Mouse (Mus musculus) embryo, embryonic 11.5 days (tissue): ENCODE results near the gene Barx1.

Experiments
- DNase-seq: peaks from one replicate; pipeline ENCODE4 v3.0.0-alpha.2; 2012; ENCODE audit warnings: low read depth, low spot score

Barx1 gene

DNA sequence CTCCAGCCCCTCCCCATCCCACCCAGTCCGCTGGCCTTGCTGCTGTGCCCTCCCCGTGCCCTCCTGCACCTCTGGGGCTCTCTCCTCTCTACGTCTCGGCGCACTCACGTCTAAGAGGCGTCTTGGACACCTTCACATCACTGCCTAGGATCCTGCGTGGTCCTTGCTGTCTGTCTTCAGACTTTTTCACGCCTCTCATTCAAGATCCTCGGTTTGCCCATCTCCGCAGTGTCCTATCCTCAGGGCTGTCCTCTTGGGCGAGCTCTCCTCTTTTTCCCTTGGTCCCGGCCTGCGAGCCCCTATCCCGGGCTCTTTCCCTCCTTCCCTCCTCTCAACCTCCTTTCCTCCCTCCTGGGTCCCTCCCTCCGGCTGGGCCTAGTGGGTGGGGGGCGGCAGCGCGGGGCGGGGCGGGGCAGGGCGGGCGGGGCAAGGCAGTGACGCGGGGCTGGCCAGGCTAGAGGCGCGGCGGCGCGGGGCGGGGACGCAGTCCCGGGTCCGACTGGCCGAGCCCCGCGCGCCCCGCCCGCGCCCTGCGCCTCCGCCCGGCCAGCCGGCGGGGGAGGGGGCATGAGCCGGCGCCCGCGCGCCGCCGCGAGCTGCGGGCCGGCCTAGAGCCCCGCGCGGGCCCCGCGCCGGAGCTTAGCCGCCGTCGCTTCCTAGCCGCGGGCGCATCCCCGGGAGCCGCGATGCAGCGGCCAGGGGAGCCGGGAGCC is at the start of gene Barx1:
Gene Barx1, plus strand, starts transcription at position 568 of the 713 bp plus-strand sequence.
- no peak for DNase-seq

DNA sequence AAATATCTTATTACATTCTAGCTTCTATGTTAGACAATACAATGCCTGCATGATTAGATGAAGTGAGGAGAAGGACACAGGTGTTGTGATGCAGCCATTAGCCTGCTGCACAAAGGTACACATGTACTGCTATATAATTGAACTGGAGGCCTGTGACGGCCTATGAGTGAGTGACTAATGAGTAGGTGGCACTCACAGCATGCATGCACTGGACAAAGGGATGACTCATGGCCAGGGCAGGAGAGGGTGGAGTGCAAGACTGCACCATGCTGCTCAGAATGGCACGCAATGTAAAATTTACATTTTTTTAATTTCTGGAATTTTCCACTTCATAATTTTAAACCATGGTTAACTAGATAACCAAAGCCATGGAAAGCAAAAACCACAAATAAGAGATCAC is 48.3 kb upstream of the Barx1 start:
- DNase-seq = no peak

DNA sequence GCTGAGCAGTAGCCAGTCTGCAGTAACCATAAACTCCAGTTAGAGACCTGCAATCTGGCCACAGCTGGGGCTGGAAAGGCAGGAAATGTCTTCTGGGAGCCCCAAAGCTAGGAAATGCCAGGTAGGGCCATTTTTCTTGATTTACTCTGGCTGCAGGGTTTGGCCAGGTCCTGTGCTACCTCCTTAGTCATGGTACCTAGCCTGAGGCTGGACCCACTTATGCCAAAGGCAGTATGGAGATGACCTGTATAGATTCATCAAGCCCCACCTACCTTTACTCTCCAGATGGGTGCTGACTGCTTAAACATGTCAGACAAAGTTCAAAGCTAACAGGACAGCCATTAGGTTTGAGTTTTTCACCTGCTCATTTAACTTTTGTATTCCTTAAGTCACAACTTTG is 45.0 kb upstream of the Barx1 start:
- DNase-seq = no peak

DNA sequence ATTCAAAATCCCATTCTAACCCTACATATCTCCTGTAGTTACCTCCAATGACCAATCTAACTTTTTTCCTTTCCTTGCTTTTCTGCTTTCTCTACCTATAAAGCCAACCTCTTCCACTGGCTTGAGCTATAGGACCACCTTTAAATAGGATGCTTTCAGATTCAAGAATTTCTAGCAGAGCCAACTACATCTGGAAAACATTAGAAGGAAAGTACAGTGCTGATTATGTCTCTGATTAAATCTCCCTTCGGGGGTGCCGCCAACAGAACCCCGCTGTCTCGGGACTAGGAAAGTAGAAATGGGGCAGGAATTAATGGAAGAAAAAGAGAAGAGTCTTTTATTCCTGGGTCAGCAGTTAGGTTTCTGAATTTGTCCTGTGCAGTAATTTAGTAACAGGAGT is 43.9 kb upstream of the Barx1 start:
- no peak for DNase-seq

DNA sequence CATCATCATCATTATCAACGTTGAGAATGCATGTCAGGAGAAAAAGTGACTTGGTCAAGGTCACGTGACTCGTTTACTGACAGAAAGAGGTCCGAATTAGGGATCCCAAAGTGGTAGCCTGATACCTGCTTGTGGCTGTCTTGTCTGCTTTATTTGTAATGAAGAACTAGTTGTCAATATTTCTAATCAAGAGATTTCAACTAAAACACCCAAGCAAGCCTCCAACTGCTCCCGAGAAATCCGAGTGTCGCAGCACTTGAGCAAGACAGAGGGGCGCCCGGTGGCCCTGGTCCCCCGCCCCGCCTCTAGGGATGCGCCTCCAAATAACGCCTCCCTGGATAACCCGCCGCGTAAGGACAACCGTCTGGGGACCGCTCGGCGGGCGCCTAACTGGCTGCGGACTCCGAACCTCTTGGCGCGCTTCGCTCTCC is 37.8 kb upstream of the Barx1 start:
- no peak for DNase-seq

DNA sequence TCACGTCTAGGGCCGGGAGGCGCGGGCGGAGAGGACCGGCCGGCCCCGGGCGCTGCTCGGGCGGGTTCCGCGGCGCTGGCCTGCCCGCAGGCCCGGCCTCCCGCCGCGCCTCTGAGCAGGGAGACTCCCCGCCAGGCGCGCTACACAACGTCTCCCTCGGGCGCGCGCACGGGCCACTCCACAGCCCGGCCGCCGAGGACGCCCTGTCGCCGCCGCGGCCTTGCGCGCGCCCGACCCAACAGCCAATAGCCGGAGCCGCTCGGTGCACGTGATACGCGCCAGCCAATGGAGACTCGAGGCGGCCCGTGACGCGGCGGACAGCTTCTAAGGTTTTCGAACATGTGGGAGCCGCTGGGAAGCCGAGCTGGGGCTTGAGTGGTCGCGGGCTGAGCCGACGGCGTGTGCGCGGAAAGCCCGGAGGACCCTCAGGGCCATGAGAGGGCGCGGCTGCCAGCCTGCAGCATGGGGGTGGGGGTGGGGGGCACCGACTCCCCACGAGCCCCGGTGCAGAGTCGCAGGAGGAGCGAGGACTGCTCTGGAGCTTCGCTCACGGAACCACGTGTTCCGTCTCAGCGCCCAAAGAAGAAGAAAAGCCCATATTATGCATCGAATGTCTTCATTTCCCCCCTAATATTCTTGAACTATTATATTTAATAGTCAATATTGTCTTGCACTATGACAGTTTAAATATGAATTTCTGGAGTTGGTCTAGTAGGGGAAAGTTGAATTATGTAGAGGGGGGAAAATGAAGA is 37.2 kb upstream of the Barx1 start, which contains the start of gene Ptpdc1:
Gene Ptpdc1, minus strand, starts transcription at position 232 of the 752 bp plus-strand sequence.
- peak; percentile 89 for DNase-seq

DNA sequence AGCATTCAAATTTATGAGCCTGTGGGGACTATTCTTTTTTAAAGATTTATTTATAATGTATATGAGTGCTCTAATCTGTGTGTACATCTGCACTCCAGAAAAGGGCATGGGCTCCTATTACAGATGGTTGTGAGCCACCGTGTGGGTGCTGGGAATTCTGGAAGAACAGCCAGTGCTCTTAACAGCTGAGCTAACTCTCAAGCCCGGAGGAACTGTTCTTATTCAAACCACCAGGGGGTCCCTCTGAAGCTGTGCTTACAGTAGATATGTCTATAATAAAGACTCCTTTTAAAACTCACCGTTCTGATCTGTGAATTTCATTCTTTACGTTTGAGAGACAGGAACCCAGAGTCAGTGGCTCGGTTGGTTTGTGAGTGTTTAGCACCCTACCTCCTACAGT is 31.1 kb upstream of the Barx1 start:
- DNase-seq = no peak

DNA sequence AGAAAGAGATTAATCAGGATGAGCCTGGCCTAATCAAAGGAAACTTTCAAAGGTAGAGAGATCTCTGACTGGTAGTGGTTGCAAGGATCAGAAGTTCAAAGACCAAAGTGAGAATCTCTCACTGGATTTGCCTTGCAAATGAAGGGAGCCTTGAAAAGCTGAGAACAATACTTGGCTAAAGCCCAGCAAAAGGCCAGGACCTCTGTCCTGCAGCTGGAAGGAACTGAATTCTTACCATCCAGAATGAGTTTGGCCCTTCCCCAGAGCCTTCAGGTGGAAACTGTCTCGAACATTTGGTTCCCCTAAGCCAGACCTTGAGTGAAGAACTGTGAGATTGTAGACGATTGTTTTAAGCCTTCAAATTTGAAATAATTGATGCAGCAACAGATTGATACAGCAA is 25.1 kb upstream of the Barx1 start:
- DNase-seq = no peak

DNA sequence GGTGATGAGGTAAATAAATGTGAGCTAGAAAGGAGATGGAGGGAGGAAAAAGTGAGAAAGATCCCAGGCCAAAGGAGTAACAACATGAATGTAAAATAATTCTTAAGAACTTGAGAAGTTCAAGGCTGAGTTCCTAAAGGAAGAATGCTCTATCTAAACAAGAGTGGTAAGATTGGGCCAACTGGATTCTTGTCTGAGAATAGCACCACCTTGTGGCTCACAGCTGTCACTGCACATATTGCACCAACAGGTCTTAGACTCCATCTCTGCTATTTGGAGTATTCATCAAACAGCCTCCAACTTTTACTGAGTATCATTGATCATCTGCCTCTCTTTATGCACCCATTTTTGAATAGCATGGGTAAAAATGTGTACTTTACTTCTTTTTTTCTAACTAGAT is 23.2 kb upstream of the Barx1 start:
- no peak for DNase-seq

DNA sequence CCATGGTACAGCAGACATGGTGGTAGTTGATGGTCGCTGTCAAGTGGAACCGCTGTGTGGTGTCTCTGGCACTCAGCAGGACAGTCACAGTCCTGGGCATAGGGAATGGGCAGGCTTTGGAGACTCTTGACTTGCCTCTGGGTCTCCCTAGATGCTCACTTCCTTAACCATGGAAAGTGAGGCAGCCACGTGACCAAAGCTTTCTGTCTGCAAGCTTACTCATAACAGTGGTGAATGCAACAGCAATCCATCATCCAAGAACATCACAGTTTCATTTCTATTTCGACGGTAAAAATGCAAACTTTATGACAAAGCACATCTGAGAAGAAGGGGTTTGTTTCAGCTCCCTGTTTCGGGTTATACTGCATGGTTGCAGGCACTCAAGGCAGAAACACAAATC is 19.7 kb upstream of the Barx1 start:
- DNase-seq = no peak

DNA sequence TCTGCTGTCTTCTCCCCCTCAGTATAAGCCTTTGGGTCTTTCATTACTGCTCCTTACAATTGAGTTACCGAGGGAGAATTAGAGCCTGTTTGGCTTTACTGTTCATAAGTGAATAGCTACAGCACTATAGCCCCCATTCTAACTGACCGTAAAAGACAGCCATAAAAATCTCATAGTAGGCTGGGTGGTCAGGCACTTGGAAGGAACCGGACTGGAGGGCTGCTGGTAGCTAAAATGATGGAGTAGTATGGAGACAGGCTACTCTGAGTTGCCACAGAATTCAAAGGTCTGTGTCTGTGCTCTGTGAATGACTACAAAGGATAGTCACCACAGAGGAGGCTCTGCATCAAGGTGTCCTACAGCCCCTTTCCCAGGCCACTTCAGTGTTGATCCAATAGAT is 18.8 kb upstream of the Barx1 start:
- DNase-seq = no peak

DNA sequence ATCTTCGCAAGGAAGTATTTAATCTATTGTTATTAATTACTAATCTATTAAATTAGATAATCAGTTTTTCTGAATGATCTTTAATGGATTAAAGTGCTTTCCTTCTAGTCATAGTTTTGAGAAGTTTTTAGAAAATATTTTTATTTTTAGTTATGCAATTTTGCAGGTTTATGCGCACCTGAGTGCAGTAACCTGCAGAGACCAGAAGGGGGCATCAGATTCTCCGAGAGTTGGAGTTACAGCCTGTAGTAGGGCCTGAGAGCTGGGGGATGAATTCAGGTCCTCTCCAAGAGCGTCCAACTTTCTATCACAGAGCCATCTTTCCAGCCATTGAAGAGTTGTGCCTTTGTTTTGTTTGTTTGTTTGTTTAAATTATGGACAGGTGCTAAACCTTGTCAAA is 16.1 kb upstream of the Barx1 start:
- DNase-seq = no peak

DNA sequence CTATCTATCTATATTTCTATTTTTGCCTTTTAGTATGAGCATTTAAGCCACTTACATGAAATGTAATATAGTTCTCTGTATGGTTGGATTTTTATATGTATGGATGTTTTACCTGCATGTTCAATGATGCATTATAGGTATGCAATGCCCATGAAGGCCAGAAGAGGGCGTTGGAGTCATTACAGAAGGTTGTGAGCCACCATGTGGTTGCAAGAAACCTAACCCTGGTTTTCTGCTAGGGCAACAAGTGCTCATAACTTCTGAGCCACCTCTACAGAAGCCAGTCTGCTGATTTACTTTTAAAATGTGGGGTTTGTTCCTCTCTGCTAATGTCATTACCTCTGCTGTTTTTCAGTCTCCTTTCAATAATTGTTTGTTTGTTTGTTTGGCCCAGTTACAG is 12.2 kb upstream of the Barx1 start:
- no peak for DNase-seq

DNA sequence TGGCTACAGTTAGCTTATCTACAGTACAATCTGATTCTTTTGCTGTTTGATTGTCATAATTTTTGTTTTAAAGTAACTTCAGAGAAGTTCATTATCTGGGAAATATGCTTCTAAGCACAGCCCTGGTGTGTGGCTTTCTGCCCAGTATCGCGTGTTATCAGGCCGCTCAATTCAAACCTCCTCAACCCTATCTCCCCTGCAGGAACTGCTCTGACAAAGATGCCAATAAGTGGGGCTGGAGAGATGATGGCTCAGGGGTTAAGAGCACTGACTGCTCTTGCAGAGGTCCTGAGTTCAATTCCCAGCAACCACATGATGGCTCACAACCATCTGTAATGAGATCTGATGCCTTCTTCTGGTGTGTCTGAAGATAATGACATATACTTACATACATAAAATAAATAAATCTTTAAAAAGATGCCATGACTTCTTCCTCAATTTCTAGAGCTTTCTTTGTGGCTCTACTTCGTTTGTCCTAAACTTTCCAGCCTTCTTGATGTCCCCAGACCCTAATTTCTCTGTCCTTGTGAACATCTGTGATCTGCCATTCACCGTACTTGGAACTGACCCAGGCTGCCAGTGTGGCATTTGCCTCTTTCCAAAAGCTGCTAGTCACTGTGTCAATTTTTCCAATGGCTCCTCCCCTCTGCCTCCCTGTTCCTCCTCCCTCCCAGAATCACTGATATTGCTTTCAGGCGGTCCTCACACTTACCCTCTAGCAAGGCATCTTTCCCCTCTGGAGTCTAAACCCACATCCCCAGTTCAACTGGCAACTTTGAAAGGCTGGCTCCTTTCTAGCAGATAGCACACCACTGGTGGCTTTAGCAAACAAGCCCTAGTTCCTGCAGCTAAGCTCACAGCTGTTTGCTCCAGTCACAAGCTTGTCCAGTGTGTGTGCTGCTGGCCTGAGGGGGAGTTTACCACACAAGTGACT is 11.4 kb upstream of the Barx1 start:
- no peak for DNase-seq

DNA sequence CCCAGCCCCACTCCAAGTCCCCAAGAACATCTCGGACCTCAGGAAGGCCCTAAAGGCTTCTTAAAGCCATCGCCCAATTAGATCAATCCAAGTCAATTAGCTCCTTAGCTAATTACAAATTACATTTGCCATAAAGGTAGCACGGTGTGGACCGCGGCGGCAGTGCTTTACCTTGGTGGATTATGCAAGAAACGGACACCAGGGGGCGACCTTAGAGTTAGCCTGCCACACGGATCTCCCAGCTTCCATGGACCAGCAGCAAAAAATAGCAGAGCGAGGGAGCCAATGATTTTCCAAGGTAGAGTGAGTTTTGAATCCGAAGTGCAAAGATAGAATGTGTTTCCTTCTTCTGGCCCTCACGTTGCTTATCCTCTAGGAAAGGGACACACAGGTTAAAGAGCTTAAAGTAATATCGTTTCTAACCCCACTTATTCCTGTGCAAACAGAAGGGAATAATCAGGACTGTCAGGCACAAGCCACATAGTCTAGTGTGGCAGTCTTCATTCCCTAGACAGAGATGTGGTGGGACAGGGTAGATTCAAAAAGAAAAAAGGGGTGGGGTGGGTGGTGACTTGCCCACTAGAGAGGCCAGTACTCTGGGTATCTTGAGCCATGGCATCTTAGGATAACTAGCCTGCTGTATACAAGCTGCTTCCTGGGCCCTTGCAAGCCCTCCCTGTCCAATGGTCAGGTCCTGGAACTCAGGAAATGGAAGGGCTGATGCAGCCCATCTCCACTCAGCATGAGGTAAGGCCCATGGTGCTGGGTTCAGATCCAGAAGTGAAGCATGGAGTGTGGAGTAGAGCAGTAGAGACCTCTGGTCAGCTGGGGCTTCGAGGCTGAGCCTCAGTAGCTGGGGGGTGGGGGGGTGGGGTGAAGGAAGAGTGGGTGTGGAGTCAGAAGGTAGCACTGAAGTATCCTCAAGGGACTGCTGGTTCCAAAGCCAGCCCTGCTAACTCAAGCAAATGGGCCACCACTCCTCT is 8.7 kb upstream of the Barx1 start:
- DNase-seq = no peak

DNA sequence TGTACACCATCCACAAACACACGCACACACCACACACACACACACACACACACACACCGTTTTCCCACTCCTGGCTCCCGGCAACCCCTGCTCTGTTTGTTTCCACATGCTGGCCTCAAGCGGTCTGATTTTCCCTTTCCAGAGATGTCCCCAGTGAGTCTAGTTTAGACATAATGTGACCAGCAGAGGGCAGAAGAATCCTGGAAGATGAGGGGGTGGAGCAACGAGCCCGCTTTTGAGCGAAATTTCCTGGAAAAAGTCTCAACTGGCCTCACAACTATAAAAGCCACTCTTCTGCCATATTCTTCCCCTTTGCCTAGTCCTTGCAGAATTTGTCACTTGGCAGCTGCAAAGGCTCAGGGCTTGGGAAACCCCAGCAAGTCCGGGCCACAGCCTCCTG is 7.2 kb upstream of the Barx1 start:
- DNase-seq = peak; percentile 74

DNA sequence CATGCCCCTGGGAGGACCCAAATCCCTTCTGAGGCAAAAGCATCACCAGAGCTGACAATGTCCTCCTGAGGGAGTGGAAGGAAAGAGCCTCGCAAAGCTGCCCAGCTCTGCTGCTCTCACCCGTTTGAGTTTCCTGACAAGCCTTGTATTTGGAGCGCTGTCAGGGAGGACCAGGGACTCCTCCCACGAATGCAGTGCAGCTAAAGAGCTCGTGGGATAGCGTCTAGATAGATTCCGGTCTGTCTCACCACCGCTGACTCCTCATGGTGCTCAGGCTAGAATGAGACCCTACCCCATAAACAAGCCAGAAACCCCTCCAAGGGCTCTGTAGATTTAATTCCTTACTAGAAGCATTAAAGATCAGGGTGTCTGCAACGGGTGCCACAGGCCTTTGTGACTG is 5.0 kb upstream of the Barx1 start:
- no peak for DNase-seq

DNA sequence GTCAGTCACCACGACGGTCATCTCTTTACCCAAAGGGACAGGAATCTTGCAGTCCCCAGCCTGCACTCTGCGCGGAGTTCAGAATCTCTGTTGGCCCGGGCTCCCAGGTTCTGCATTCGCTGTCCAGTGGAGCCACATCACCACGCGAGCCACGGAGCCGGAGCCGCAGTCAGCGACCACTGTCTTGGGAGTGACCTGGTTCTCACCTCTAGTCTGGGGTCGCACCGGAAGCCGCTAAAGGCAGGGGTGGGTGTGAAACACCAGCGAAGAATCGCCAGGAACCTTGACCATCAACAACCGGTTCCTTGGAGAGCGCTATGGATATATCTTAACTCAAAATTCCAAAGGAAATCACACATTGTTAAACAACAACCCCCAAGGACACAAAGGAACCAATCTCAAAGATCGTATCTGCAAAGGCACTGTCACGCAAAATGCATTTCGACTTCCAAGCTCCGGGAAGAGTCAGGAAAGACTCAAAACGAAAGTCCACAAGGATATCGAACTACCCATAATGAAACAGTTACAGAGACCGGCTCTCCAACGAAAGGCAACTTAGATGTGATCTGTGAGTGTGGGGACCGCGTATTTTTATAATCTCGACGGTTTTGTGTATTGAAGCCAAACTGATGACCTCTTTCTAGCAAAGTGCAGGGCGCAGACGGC is 4.1 kb upstream of the Barx1 start:
- DNase-seq = no peak

DNA sequence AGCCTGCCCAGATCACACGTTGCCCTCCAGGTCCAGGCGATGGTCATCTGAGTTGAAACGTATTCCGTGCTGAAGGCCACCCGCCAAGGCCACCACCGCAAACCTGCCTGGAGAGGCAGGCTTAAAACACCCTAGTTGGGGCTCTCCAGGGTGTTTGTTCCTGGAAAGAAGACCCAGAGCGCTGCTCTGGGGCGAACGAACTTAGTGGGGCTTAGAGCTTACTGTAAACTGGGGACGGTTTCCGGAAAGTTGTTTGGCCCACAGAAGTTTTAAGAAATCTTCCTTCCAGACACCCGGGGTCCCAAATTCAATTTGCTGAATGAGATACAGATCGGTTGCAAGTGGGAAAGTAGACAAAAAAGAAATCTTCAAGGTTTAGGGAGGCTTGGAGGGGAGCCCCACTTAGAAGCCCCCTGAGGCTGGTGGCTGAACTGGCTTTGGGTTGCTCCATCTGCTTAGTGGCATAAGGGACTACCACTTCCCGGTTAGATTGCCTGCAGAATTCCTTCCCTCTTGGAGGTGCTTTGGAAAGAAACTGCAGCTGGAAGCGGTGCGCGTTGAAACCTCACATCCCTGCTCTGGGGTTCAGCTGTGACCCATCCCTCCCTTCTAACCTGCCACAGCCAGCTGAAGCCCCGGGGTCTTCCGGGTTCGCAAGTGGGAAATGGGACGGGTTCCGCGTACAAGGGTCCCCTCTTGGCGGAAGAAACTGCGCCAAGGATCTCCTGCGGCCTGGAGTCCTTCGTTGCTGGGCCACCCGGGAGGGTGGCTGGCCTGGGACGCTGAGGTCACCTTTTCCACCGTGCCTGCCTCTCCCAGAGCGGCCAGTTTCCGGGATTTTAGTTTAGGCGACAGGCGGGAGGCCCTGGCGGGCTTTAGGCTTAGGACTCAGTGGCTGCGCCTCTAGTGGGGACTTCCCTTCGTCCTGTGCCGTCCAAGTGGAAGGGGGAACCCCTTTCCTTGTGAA is 3.3 kb upstream of the Barx1 start:
- no peak for DNase-seq
